Mouse (Mus musculus): ENCODE measurements around the gene Hivep3.

- TF ChIP-seq POLR2A (IDR thresholded peaks at IDR 0.05; ENCODE audit: low read depth, low read length), result no peak
- no peak for TF ChIP-seq CTCF (conservative IDR thresholded peaks at IDR 0.05; ENCODE audit: insufficient read depth, insufficient read length, low read depth, low read length)
Measured at GRCm38 (mm10) chr4:119768046-119768445, 34.5 kb downstream of the Hivep3 start.
